Mouse (Mus musculus) thymus, adult 2 months (tissue): ENCODE data around the gene Ciart.
"Not testable (repeated sequence)": the region's sequence is repeated elsewhere in the genome, so short reads cannot be mapped to it uniquely, and the experiment has no call there.

Experiments used
- CTCF ChIP-seq: fragments of 200-500 bp; IDR thresholded peaks from 2 replicates; pipeline ENCODE4 v1.5.1; 2012; ENCODE audit warnings: mild to moderate bottlenecking, control low read depth, low read length, moderate library complexity, borderline replicate concordance; ENCODE audit not compliant: control insufficient read depth, poor library complexity, insufficient read depth; ENCODE audit errors: extremely low read depth
- POLR2A ChIP-seq: fragments of 200-500 bp; IDR thresholded peaks from 2 replicates; pipeline ENCODE4 v1.6.1; 2012; ENCODE audit warnings: mild to moderate bottlenecking, low read length, control low read depth, moderate library complexity; ENCODE audit not compliant: control insufficient read depth, poor library complexity, insufficient read depth; ENCODE audit errors: extremely low read depth

DNA sequence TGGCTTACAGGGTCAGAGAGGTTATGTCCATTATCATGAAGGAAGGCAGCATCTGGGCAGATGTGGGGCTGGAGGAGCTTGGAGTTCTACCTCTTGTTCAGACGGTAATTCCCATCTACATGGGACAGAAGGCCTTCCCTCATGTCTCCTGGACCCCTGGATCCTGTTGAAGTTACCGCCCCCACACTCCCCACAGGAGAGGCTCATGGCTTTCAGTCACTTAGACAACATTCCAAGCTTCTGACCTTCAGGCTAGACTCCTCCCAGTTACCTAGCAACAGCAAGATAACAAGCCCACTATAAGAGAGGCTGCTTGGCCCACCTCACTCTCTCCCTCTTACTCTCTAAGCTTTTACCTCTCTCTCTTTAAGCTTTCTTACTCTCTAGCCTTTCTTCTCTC is 38.5 kb upstream of the Ciart start:
- not testable (repeated sequence) for TF ChIP-seq CTCF, POLR2A
